Mouse (Mus musculus) brain, embryonic 14.5 days (tissue): ENCODE data around the gene Zc3h7b. TPM values are rescaled to one million over a fixed set of nuclear protein-coding genes. Genes with fewer than 3 reads are reported as not detected.
"Not testable (repeated sequence)": the region's sequence is repeated elsewhere in the genome, so short reads cannot be mapped to it uniquely, and the experiment has no call there.

Experiments used
- DNase-seq: peaks from one replicate; pipeline ENCODE4 v3.0.0-alpha.2; 2011; ENCODE audit warnings: low read depth
- CTCF ChIP-seq: fragments of 200-500 bp; IDR thresholded peaks from 2 replicates; pipeline ENCODE4 v1.5.1; 2012; ENCODE audit warnings: inconsistent platforms, mild to moderate bottlenecking, moderate library complexity, borderline replicate concordance; ENCODE audit not compliant: insufficient read depth, insufficient read length; ENCODE audit errors: extremely low read depth
- POLR2A ChIP-seq: fragments of 200-500 bp; IDR thresholded peaks from 2 replicates; pipeline ENCODE4 v1.6.1; 2012; ENCODE audit warnings: mild to moderate bottlenecking, inconsistent platforms, borderline replicate concordance; ENCODE audit not compliant: poor library complexity, insufficient read depth, insufficient read length, severe bottlenecking; ENCODE audit errors: extremely low read depth
- polyA plus RNA-seq: library from polyadenylated mRNA; depleted of rRNA; stranded (reverse); fragments of >200 nt; gene quantifications from 2 replicates; pipeline ENCODE4 v1.2.3, GENCODE M21; 2012

The Zc3h7b gene
- polyA plus RNA-seq, 1 experiment, result 102 TPM

DNA sequence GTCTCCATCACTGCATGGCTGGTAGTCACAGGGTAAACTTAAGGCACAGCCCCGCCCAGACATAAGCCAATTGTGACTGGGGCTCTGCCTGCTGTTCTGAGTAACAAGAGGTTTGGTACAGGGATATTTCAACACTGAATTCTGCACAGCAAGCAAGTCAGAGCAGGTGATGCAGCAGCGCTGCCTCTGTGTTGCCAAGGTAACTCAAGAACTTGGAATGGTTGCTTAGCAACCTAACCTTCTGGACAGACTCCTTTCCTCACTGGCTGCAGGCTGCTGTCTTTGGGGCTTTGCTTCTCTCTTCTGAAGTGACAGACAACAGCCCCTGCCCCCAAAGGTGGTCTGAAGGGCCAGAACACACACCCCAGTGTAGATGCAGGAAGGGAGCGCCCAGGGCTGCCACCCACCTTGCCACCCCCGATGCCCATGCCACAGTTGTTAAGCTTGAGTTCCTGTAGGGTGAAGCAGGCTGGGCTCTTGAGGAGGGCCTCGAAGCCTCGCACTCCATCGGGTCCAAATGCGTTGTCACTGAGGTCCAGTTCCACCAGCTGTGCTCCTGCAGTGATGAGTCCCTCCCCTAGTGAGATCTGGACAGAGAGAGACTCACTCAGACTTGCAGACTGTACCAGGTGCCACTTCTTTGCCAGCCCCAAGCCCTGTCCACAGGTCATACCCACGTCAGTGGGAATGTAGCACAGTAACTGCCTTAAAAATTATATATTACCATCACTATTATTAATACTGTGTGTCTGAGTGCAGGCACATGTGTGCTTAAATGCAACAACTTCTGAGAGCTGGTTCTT, 26.3 kb upstream of the Zc3h7b start:
- DNase-seq, result peak; percentile 88
- TF ChIP-seq CTCF (no peak), POLR2A (no peak)

DNA sequence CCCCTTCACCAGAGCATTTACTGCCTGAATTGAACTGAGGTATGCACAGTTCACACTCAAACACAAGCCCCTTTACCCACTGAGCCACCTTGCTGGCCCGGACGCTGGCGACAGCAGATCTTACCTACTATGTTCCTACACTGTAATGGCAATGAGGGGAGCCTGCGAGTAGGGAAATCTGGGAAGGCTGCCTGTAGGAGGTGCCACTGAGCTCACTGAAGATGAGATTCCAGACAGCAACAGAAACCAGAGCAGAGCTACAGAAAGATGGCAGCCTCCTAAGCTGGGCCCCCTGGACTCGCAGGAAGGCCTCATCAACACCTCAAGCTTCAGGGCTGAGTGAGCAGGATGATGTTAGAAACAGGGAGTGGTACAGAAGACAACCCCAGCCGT, 25.7 kb upstream of the Zc3h7b start:
- TF ChIP-seq CTCF, result no peak
- no peak for TF ChIP-seq POLR2A
- DNase-seq, result no peak

DNA sequence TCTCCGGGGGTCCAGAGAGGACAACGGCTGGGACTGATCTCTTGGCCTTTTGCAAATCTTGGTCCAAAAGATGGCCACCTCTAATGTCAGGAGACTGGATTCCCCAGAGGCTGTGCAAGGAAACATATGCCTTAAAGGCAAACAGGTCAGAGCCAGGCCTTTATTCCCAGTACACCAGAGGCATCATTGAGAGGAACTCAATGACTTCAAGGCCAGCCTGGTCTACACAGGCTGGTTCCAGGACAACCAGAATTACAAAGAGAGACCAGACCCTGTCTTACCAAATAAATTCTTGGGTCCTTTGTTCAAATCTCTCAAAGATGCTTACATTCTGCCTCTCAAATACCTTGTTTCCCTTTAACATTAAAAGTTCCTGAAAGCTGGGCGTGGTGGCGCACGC, 22.5 kb upstream of the Zc3h7b start:
- TF ChIP-seq POLR2A, result no peak
- TF ChIP-seq CTCF, result no peak
- DNase-seq, result no peak

DNA sequence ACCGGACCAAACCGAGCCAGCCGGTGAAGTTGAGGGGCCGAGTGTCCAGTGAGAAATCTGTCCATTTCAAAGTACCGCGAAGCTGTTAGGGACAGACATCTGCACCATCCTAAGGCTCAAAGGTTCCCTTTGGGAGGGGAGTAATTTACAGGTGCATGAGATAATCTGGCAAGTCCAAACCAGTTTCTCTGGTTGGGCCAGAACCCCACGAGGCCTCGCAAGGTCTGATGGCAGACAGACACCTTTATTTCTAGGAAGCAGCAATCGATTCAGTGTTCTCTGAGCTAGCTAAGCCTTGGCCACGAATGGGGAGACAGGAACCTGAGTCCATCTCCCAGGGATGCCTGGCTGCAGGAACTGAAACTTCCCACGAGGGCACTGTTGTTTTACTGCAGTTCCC, 21.2 kb upstream of the Zc3h7b start:
- TF ChIP-seq POLR2A (no peak), CTCF (no peak)
- DNase-seq, result no peak

DNA sequence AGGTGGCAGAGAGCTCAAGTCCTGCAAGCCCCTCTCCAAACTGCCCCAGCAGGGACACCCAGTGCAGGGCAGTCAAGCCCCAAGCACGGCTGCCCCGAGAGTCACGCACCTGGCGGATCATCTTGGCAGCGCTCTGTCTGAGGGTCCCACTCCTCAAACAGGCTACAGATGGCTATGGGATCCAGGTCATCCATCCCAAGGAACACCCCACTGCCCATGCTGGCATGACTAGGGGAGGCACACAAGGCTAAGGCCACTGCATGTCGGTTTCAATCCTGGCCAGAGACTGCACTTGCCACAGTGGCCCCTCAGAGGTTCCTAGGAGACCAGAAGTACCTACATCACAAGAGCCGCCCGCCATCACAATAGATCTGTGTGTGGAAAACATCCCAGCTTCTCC, 18.9 kb upstream of the Zc3h7b start:
- no peak for DNase-seq
- TF ChIP-seq CTCF (no peak), POLR2A (no peak)

DNA sequence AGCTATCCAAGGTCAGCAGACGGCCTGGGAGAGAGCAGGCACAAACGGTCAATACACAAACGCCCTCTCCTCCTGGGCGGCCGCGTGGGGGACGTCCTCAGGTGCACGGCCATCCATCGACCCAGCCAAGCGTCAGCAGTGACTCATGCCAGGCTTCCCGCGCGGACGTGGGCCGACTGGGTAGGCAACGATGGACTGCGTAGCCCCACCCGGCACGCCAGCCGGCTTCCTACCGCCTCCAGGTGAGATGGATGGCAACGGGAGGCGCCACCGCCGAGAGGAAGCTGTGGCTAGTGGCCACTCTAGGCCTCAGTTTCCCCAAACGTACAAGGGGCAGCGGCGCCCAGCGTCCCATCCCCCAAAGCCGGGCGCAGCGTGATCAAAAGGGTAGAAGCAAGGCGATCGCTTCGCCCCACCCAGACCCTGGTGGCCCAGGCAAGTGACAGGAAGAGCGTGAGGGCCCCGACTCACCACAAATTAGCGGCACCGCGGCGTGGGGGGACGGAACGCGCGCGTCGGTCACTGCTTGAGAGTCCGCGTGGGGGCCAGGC, 15.5 kb upstream of the Zc3h7b start:
- DNase-seq, result no peak

DNA sequence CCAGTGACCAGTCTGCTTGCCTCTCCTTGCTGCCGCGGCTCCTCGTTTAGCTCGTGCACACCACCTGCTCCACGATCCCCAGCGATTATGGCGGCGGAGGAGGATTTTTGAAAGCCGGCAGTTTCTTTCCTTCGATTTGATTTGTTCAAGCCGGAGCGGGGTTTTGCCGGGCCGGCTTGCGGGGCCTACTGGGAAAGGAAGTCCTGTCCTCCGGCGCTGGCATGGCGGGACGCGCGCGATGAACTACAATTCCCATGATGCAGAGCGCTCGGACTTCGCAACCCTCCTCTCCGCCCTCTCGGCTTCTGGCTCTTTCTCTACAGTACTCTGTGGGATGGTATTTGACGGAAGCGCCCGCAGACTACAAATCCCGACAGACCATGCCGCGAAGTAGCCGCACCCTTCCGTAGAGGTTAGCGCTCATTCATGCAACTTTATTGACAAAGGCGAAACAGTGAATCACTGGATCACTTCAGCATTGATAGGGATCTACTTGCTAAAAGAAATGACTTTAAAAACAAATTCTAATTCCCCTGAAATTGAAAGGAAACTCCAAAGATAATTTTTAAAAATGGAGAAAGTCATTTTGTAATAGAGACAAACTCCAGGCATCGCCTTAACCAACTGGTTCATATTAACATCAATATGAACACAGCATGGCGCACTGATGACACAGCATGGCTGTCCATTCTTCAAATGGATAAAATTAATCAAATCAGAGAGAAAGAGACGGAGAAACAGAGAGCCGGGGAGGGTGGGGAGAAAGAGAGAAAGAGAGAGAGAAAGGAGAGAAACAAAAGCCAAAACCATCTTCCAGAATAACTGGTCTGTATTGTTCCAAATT, 14.8 kb upstream of the Zc3h7b start:
- TF ChIP-seq CTCF, result no peak
- TF ChIP-seq POLR2A, result peak; percentile 15; the same call in 1 of the 2 replicates

More for the DNA sequence above, 15.5 kb upstream of the Zc3h7b start:
- TF ChIP-seq POLR2A, result no peak
- no peak for TF ChIP-seq CTCF

DNA sequence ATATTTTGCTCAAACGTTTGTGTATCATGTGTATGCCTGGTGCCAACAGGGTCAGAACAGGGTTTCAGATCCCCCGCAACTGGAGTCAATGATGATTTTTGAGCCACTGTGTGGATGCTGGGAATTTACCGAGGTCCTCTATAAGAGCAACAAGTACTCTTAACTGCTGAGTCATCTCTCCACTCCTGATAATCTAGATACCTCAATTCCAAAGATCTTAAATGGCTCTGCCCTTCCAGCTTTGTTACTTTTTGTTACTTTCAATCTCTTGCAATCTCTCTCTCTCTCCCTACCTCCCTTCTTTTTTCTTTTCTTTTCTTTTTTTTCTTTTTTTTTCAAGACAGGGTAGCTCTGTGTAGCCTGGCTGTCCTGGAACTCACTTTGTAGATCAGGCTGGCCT, 9.8 kb upstream of the Zc3h7b start:
- TF ChIP-seq CTCF (no peak), POLR2A (no peak)
- DNase-seq, result no peak

More for the DNA sequence above, 14.8 kb upstream of the Zc3h7b start:
- DNase-seq, result peak; percentile 100

DNA sequence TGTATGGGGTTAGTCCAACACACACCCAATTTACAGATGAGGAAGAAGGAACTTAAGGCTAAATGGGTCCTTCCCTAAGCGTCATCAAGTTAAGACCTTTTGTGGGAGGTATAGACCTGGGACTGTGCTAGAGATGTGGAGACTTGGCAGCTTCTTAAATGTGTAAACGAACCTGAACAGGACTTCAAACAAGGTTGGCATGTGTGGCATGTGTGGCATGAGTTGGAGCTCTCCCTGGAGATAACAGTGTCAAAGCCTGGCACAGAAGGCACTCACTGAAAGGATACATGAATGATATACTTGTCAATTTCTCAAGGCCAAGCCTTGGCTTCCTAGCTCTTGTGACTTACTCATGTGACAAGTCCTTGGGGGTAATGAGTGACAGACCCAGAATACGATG, 5.6 kb upstream of the Zc3h7b start:
- TF ChIP-seq POLR2A, result no peak
- no peak for TF ChIP-seq CTCF
- no peak for DNase-seq

DNA sequence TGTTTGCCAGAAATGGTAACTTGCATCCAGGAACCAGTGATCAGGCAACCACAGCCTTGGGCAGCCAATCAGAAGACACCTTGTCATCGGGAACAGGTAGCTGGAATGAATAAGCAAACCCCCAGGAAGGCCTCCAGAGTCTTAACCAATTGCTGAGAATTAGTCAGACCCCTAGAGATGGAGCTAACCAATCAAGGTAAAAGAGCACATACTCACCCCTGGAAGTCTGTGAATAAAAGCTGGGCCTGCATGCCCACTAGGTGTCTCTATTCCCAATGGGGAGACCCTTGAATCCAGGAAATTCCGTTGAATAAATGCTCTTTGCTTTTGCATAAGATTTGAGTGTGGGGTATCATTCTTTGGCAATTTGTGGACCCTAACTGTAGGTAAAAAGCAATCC, 4.9 kb upstream of the Zc3h7b start:
- TF ChIP-seq CTCF (peak; percentile 48; the same call in 1 of the 2 replicates), POLR2A (no peak)
- peak; percentile 57 for DNase-seq

DNA sequence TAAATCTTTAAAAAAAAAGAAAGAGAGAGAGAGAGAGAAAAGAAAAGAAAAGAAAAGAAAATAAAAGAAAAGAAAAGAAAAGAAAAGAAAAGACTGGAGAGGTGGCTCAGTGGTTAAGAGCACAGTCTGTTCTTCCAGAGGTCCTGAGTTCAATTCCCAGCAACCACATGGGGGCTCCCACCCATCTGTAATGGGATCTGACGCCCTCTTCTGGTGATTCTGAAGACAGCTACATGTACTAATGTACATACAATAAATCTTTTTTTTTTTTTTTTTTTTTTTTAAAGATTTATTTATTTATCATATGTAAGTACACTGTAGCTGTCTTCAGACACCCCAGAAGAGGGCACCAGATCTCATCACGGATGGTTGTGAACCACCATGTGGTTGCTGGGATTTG, 2.5 kb upstream of the Zc3h7b start:
- not testable (repeated sequence) for DNase-seq

DNA sequence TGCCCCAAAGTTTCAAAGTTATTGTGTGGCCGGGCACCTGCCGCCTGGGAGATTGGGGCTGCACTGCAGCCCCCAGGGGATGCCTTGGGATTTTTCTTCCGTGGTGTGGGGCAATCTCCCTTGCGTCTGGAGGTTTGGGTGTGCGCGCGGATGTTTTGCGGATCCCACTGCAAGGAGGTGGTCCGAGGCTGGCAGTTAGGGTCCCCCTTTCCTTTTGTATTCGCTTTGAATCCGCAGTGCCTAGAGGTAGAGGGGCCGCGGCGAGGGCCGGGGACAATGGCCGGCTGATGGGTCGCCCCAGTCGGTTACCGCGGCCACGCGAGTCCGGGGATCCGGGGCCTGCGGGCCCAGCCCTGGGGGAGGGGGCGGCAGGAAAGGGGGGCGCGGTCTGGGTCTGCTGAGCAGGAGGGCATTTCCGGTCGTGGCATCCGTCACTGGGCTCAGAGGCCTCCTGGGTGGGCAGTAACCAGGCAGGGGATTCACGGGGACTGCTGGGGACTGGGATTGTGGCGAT, 801 bp downstream of the Zc3h7b start:
- peak; percentile 86 for DNase-seq
- TF ChIP-seq POLR2A (peak; percentile 11; the same call in 1 of the 2 replicates), CTCF (no peak)
